Mouse (Mus musculus) left cerebral cortex, adult 8-10 months (tissue): ENCODE data around the gene Naaa. TPM values are rescaled to one million over a fixed set of nuclear protein-coding genes. Genes with fewer than 3 reads are reported as not detected.

Experiments used
- DNase-seq, 2 experiments: peaks; one replicate each; pipeline ENCODE4 v3.0.0; 2022; ENCODE audit warnings: low spot score in 2 of 2
- total RNA-seq, 4 experiments: library from RNA; stranded (reverse); gene quantifications; 2 replicates each; pipeline ENCODE4 v1.2.4; 2022

Naaa gene
- 10 to 100 TPM; 38.8 to 42.6 (median 42.1) TPM for total RNA-seq

- peak; percentile 75 for DNase-seq
These were observed at the start of gene Naaa for GRCm38 (mm10) chr5:92277437-92278394. TSS of gene Naaa (minus strand) at chr5:92278170.

DNA sequence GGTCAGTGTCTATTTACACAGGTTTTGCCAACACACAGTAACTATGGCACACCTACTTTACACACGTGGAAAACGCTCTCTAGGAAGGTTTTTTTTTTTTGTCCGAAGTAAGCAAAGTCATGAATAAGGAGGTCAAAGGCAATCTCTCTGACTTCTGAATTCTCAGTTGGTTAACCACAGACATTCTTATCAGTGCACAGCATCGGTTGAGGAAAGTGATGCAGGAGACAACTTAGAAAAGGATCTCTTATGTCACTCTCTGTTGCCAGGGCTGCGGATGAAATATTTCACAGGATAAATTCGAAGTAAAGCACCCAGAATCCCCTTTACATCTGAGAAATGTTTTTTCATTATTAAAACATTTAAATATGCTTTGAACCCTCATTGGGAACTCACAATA is 49.4 kb upstream of the Naaa start:
- DNase-seq: no peak

DNA sequence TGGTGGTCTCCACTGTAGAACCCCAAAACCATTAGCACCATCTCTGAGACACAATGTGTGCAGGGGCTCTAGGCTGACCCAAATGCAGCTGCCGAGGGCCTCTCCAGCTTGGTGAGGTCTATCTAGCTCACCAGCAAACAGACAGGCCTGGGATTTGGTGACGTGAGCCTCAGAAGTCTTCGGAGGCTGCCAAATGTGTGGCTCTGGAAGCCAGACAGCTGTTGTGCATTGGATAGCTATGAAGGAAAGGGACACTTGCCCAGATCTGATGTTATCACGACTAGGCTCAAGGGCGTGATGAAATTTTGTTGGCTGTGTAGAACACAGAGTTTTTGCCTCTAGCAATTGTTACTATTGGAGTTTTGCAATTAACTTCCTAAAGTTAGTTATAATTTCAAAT is 45.3 kb upstream of the Naaa start:
- DNase-seq: no peak

DNA sequence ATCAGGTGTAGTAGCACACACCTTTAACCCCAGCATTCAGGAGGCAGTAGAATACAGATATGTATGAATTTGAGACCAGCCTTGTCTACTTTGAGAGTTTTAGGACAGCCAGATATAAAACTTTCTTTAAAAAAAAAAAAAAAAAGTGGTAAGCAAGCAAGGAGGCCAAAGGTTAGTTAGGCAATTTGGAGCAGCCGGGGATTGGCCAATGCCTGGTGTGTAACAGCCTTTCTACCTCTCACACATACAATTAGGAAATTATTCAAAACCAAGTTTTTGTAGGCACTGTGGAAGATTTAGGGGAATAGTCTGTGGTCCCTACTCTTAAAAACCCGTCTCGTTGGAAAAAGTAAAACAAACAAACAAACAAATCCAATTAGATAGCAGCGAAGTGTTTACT is 44.6 kb upstream of the Naaa start:
- DNase-seq: no peak

GRCm38 (mm10) chr5:92321631-92322400 is 43.8 kb upstream of the Naaa start:
- no peak for DNase-seq

- DNase-seq: no peak
These were observed 40.6 kb upstream of the Naaa start for GRCm38 (mm10) chr5:92318596-92318995.

- no peak for DNase-seq
These were observed 40.1 kb upstream of the Naaa start for GRCm38 (mm10) chr5:92318119-92318518.

GRCm38 (mm10) chr5:92313776-92314175 is 35.8 kb upstream of the Naaa start:
- no peak for DNase-seq

GRCm38 (mm10) chr5:92312046-92312715 is 34.2 kb upstream of the Naaa start:
- DNase-seq: peak; percentile 67 to 78

GRCm38 (mm10) chr5:92309681-92310511 is 31.9 kb upstream of the Naaa start, which contains the start of gene Sdad1:
TSS of gene Sdad1 (minus strand) at chr5:92310479.
- peak; percentile 93 to 97 for DNase-seq

DNA sequence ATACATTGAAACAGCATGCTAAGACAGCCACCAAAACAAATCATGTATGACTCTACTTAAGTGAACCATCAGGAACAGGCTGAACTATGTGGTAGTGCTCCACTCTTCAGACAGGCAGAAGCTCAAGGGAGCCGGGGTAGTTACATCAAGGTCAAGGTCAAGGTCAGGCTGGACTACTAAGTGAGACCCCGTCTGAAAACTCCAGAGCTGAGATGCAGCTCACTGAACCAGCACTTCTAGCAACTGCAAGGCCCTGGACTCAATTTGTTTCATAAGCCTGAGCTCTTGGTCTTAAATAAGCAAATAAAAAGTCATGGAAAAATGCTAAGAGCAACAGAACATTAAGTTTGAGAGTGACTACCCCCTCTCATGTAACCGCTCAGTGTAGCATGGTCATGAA is 26.3 kb upstream of the Naaa start:
- no peak for DNase-seq

GRCm38 (mm10) chr5:92302149-92302840 is 24.3 kb upstream of the Naaa start:
- no peak for DNase-seq

GRCm38 (mm10) chr5:92294525-92294924 is 16.6 kb upstream of the Naaa start:
- DNase-seq: no peak

DNA sequence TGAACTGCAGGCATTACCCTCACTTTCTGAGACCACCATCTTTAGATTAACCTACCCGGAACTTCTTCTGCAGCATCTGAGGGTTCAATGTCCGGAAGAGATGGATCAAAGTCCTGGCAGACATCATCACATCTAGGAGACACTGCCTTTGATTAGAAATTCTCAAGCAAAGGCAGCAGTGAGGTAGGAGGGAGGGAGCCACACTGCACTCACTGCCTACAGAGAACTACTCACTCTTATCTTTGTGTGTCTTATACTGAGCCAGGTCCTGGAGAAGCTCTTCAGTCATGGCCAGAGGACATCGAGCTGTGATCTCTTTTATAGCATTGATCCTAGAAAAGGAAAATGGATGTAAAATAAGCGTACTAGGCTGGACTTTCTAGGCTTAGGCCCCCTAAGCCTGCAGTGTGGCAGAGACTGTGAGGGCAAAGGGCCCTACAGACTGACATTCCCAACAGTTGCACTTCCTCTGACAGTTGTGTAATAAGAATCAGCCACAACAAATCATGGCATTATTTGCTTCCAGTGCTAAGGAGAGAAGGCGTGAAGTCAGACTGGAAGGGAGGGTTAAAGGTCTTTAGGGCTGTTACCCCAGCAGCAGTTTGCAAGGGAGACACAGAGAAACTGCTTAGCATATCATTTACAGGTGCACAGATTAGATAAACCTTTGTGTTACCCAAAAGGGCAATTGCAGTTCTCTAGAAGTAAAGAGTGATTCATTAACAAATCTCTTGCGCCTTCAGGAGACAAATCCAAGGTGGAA is 13.9 kb upstream of the Naaa start:
- DNase-seq: no peak

GRCm38 (mm10) chr5:92287840-92288239 is 9.9 kb upstream of the Naaa start:
- no peak for DNase-seq

- DNase-seq: no peak
These were observed 5.1 kb upstream of the Naaa start for GRCm38 (mm10) chr5:92283107-92283506.

DNA sequence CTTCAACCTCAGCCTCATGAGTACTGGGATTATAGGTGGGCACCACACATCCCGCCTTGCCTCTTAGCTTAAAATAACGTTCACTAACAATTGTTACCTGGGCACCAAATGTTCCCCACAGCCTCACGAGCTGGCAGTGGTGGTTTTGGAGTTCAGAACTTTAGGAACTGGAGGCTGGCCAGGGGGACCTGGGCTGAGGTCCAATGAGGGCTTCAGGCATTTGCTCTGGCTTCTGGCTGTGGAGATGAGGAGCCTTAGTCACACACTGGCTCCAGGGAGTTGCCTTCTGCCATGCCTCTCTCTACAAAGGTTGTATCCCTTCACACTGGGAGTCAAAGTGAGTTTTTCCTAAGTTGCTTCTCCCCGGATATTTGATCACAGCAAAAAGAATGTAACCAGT is 4.6 kb upstream of the Naaa start:
- DNase-seq: no peak

- no peak for DNase-seq
These were observed 1.1 kb upstream of the Naaa start for GRCm38 (mm10) chr5:92278942-92279537.

- DNase-seq: no peak
These were observed 7.5 kb downstream of the Naaa start for GRCm38 (mm10) chr5:92270496-92270895.
